Mouse (Mus musculus): ENCODE measurements at regions not wholly inside any gene's neighbourhood (a gene's known extent, or its start where the extent isn't known, plus 50 kb on each side); places are given as distances from the start of the nearest gene placed in this dataset.

- no peak for DNase-seq
- intact Hi-C loops (cut with DNase I) = no loop called here
These were observed 170.7 kb downstream of the Mycn start for GRCm38 (mm10) chr12:12770970-12771369.

GRCm38 (mm10) chr12:12766510-12767304 lies 175.0 kb downstream of the Mycn start:
- no peak for DNase-seq
- intact Hi-C loops (cut with DNase I) = no loop called here

- DNase-seq = no peak
- intact Hi-C loops (cut with DNase I) = no loop called here
These were observed 176.1 kb downstream of the Mycn start for GRCm38 (mm10) chr12:12765490-12766058.

- intact Hi-C loops (cut with DNase I) = no loop called here
- DNase-seq = no peak
These were observed 176.7 kb downstream of the Mycn start for GRCm38 (mm10) chr12:12765055-12765454.

- intact Hi-C loops (cut with DNase I) = no loop called here
- no peak for DNase-seq
These were observed 177.1 kb downstream of the Mycn start for GRCm38 (mm10) chr12:12764586-12764985.

- no peak for DNase-seq
- intact Hi-C loops (cut with DNase I) = no loop called here
These were observed 185.3 kb downstream of the Mycn start for GRCm38 (mm10) chr12:12756301-12756948.

- DNase-seq = no peak
- intact Hi-C loops (cut with DNase I) = no loop called here
These were observed 187.9 kb downstream of the Mycn start for GRCm38 (mm10) chr12:12753849-12754248.

GRCm38 (mm10) chr12:12751670-12752426 lies 189.9 kb downstream of the Mycn start:
- intact Hi-C loops (cut with DNase I) = no loop called here
- DNase-seq = no peak

GRCm38 (mm10) chr12:12749690-12750089 lies 192.0 kb downstream of the Mycn start:
- intact Hi-C loops (cut with DNase I) = no loop called here
- DNase-seq = no peak

GRCm38 (mm10) chr12:12746852-12747454 lies 194.8 kb downstream of the Mycn start:
- DNase-seq = no peak

GRCm38 (mm10) chr12:12744492-12744891 lies 197.2 kb downstream of the Mycn start:
- no peak for DNase-seq
- intact Hi-C loops (cut with DNase I) = no loop called here

More at GRCm38 (mm10) chr12:12746852-12747454, 194.8 kb downstream of the Mycn start:
- intact Hi-C loops (cut with DNase I) = no loop called here

GRCm38 (mm10) chr12:12738631-12739331 lies 202.9 kb downstream of the Mycn start:
- no peak for DNase-seq
- intact Hi-C loops (cut with DNase I) = no loop called here

GRCm38 (mm10) chr12:12725797-12726196 lies 215.9 kb downstream of the Mycn start:
- DNase-seq = no peak
- intact Hi-C loops (cut with DNase I) = no loop called here

GRCm38 (mm10) chr12:12725075-12725474 lies 216.6 kb downstream of the Mycn start:
- no peak for DNase-seq
- intact Hi-C loops (cut with DNase I) = no loop called here

- no peak for DNase-seq
- intact Hi-C loops (cut with DNase I) = no loop called here
These were observed 217.8 kb downstream of the Mycn start for GRCm38 (mm10) chr12:12723724-12724487.

GRCm38 (mm10) chr12:12722982-12723661 lies 218.6 kb downstream of the Mycn start:
- no peak for DNase-seq
- intact Hi-C loops (cut with DNase I) = no loop called here

- no peak for DNase-seq
- intact Hi-C loops (cut with DNase I) = no loop called here
These were observed 225.0 kb downstream of the Mycn start for GRCm38 (mm10) chr12:12716691-12717090.

GRCm38 (mm10) chr12:12715956-12716669 lies 225.6 kb downstream of the Mycn start:
- intact Hi-C loops (cut with DNase I) = no loop called here
- DNase-seq = no peak

All from heart, postnatal 14 days (tissue).